Mouse (Mus musculus) liver, embryonic 13.5 days (tissue): ENCODE data around the gene Lamp3. TPM values are rescaled to one million over a fixed set of nuclear protein-coding genes. Genes with fewer than 3 reads are reported as not detected.

Experiments
- polyA plus RNA-seq: library from polyadenylated mRNA; unstranded; fragments of >200 nt; fragmentation: Nextera tagmentation; extraction: Ambion mirVana; gene quantifications from 2 replicates; pipeline ENCODE4 v1.2.1, GENCODE M21; 2015

Gene Lamp3
- polyA plus RNA-seq, 1 experiment from 2014 or later: 0.07 TPM

Other genes starting within 250 kb of the Lamp3 start
- gene Olfr166, start 222.7 kb downstream of the Lamp3 start, polyA plus RNA-seq: not detected in 2 replicates
- not detected in 2 replicates for gene Olfr167, start 184.1 kb downstream of the Lamp3 start, polyA plus RNA-seq
- not detected in 2 replicates for gene Olfr168, start 170.8 kb downstream of the Lamp3 start, polyA plus RNA-seq
- not detected in 2 replicates for gene Olfr169, start 134.6 kb downstream of the Lamp3 start, polyA plus RNA-seq
- not detected in 2 replicates for gene Olfr170, start 94.5 kb downstream of the Lamp3 start, polyA plus RNA-seq
- gene Olfr171, start 76.5 kb downstream of the Lamp3 start, polyA plus RNA-seq: not detected in 2 replicates
- gene B3gnt5, start 53.8 kb upstream of the Lamp3 start, polyA plus RNA-seq: 0.75 and 1.4 TPM in 2 replicates